Mouse (Mus musculus) limb, embryonic 10.5 days (tissue): Measurements from ENCODE around the gene Traf3ip1. TPM values are rescaled to one million over a fixed set of nuclear protein-coding genes. Genes with fewer than 3 reads are reported as not detected.
A peak's percentile ranks its signal among the peaks of the same experiment; 100 is the strongest.

Source experiments
- DNase-seq: peaks from one replicate; pipeline ENCODE4 v3.0.0-alpha.2; 2017; ENCODE audit warnings: low spot score
- H3K27ac ChIP-seq: fragments of 300-500 bp; sonication (generic); 2 replicates; pipeline ENCODE4 v1.5.1; 2016; ENCODE audit warnings: mild to moderate bottlenecking
- H3K27me3 ChIP-seq: fragments of 300-500 bp; sonication (generic); 2 replicates; pipeline ENCODE4 v1.6.1; 2016; ENCODE audit warnings: low read depth, mild to moderate bottlenecking; ENCODE audit not compliant: poor library complexity, severe bottlenecking
- H3K36me3 ChIP-seq: fragments of 300-500 bp; sonication (generic); 2 replicates; pipeline ENCODE4 v1.6.1; 2016; ENCODE audit warnings: mild to moderate bottlenecking, moderate library complexity
- H3K4me1 ChIP-seq: fragments of 300-500 bp; sonication (generic); 2 replicates; pipeline ENCODE4 v1.6.1; 2016
- H3K4me3 ChIP-seq: fragments of 300-500 bp; sonication (generic); 2 replicates; pipeline ENCODE4 v1.5.1; 2016; ENCODE audit warnings: mild to moderate bottlenecking, moderate library complexity
- H3K9me3 ChIP-seq: fragments of 300-500 bp; sonication (generic); replicated peaks from 2 replicates; pipeline ENCODE4 v1.6.1; 2016; ENCODE audit warnings: mild to moderate bottlenecking
- WGBS: fragments of 180-500 bp; shearing (Covaris S2); methylation state at CpG from one replicate; pipeline ENCODE4 v1.1.7; 2016; 5-methylcytosine and 5-hydroxymethylcytosine counted together
- polyA plus RNA-seq: library from polyadenylated mRNA; unstranded; fragments of >200 nt; fragmentation: Nextera tagmentation; extraction: Ambion mirVana; gene quantifications from 2 replicates; pipeline ENCODE4 v1.2.1, GENCODE M21; 2016

The Traf3ip1 gene
- polyA plus RNA-seq, 1 experiment from 2014 or later = 12.9 TPM

DNA sequence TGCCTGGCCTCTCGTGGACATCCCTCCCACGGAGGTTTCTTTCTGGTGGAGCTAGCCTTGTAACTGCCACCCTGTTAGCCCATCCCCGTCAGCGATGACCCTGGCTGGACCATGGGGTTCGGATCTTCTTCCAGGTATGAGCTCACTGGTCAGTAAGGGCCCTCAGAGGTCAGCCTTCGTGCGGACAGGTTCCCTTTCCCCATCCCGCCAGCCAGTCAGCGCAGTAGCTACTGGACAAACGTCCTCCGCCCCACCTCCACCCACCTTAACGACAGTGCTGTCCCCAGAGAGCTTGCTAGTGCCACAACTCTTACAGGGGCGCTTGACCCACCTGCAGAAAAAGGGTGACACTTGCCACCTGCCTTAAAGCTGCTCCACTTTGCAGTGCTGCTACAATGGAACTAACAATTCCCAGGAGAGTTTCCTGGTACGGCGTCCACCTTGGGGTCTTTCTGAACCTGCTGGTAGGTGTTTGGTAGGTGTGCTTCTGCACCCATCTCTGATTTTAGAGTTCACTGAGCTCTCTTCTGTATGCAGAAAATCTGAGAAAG lies 46.7 kb downstream of the Traf3ip1 start:
- Histone ChIP-seq H3K27ac (peak overlapping the region; percentile 79), H3K36me3 (peaks cover 11% of the 10 kb centered on the region), H3K4me3 (peak overlapping the region; percentile 90), H3K27me3 (peaks cover 41% of the 10 kb centered on the region), H3K9me3 (no peaks in the 10 kb centered on the region), H3K4me1 (peaks cover 20% of the 10 kb centered on the region)
- 16% methylated on average over 15 of the region's 15 CpGs for WGBS
- no peak for DNase-seq

DNA sequence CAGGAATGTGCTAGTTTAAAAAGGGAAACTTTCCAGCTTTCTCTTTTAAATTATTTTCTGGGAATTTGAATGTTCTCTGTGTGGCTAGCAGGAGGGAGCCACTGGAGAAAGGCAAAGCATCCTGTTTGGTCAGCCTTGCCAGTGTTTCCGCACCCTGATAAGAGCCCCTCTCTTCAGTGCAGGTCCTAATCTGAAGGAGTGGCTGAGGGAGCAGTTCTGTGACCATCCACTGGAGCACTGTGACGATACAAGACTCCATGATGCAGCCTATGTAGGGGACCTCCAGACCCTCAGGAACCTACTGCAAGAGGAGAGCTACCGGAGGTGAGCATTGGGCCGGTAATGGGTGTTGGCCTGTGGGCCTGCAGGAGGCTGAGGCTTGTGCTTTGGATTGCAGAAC lies 49.5 kb downstream of the Traf3ip1 start:
- no peaks in the 10 kb centered on the region for H3K9me3 ChIP-seq
- 85% methylated on average over 4 of the region's 4 CpGs for WGBS
- peaks cover 12% of the 10 kb centered on the region for H3K27me3 ChIP-seq
- H3K36me3 ChIP-seq = peaks cover 35% of the 10 kb centered on the region
- H3K4me3 ChIP-seq = no peak overlapping the region
- no peak for DNase-seq
- H3K27ac ChIP-seq = no peak overlapping the region
- H3K4me1 ChIP-seq = peaks cover 20% of the 10 kb centered on the region

DNA sequence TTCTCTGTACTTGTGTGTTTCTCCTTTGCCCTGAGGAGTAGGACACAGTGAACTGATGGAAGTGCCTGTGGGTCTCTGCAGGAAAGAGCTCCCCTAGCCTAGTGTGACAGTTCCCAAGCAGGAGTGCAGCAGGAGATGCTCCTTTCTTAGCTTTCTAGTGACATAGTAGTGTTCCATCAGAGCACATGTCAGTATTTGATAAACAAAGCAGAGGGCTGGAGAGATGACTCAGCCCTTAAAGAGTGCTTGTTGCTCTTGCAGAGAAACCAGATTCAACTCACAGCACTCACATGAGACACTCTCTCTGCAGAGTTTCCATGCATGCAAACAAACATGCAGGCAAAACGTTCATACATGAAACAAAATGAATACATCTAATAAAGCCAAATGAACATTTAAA lies 50.8 kb downstream of the Traf3ip1 start:
- Histone ChIP-seq H3K27me3 (no peaks in the 10 kb centered on the region; the same call in 1 of the 2 replicates), H3K4me1 (peaks cover 13% of the 10 kb centered on the region), H3K27ac (no peak overlapping the region), H3K9me3 (no peaks in the 10 kb centered on the region), H3K36me3 (peaks cover 39% of the 10 kb centered on the region), H3K4me3 (no peak overlapping the region)
- WGBS = 86% methylated on average over 1 of the region's 1 CpGs
- no peak for DNase-seq

DNA sequence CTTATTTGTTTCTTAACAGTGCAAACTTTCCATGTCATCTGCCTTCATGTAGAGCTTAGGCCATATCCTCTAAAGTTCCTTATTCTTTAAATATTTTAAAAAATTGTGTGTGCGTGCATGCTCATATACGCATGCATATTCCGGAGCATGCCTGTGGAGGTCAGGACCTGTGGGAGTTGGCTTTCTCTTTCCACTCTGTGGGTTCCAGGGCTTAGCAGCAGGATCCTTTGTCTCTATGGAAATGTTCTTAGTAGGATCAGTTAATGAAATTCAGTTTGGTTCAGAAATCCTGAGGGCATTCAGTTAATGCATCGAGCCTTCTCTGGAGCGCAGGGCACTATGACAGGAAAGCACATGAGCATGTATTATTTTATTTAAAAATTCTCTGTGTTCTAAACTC lies 53.1 kb downstream of the Traf3ip1 start:
- Histone ChIP-seq H3K4me1 (no peaks in the 10 kb centered on the region), H3K36me3 (peaks cover 47% of the 10 kb centered on the region), H3K9me3 (no peaks in the 10 kb centered on the region), H3K27ac (no peak overlapping the region), H3K27me3 (no peaks in the 10 kb centered on the region), H3K4me3 (no peak overlapping the region)
- WGBS = 96% methylated on average over 5 of the region's 5 CpGs
- no peak for DNase-seq

DNA sequence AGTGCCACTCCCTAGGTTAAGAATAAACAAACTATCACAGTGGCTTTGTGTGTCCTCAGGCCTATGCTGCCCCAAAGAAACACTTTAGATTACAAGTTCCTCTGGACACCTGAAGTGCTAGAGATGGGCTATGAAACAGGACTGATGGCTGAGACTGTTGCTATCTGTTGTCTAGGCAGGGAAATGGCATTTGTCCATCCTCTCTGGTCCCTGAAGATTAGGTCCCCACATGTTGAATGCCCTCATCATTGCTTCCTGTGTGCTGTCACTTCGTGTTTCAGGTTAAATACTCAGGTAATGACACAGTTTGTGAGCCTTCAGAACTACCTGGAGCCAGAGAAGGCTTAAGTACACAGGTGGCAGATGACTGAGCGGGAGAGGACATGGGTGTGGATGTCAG lies 54.6 kb downstream of the Traf3ip1 start:
- DNase-seq = no peak
- H3K9me3 ChIP-seq = no peaks in the 10 kb centered on the region
- WGBS = 80% methylated on average over 2 of the region's 2 CpGs
- no peak overlapping the region for H3K27ac ChIP-seq
- peaks cover 58% of the 10 kb centered on the region for H3K36me3 ChIP-seq
- no peaks in the 10 kb centered on the region for H3K27me3 ChIP-seq
- no peak overlapping the region for H3K4me3 ChIP-seq
- H3K4me1 ChIP-seq = no peaks in the 10 kb centered on the region

DNA sequence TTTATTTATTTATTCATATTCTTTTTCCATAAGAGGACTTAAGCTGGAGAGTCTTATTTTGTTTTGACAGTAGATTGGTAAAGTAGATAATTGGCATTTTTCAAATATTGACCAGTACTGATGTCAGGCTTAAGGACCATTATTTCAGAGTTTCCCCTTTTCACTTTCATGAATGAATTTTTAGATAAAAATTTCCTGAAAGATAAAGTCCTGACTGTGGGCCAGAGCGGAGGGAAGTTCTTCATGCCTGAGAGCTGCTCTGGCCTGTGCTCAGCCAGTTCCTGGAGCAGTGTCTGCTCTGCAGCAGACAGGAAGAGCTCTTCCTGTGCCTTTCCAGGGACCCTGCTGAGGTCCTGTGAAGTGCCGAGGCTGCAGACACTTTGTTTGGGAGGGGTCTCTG lies 62.7 kb downstream of the Traf3ip1 start:
- Histone ChIP-seq H3K36me3 (peaks cover 48% of the 10 kb centered on the region), H3K4me1 (no peaks in the 10 kb centered on the region), H3K4me3 (no peak overlapping the region), H3K9me3 (no peaks in the 10 kb centered on the region), H3K27ac (no peak overlapping the region), H3K27me3 (no peaks in the 10 kb centered on the region)
- DNase-seq = no peak
- WGBS = 71% methylated on average over 2 of the region's 2 CpGs

DNA sequence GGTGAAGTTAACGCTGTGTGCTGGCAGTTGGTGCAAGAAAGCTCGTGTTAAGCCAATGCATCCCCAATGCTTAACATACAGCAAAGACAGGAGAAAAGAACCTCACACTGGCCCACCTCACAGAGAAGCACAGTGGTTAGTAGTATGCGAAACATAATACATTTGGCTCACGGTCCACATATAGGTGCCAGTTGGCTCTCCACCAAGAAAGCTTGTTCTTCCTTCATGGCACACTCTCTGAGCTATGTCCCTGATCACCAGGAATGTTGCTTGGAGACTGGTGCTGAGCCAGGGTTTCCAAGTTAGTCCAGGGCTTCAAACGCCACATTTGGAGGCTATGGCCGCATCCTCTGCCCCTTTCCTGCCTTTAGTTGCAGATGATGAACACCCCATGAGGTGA lies 66.8 kb downstream of the Traf3ip1 start:
- Histone ChIP-seq H3K4me3 (no peak overlapping the region), H3K4me1 (peaks cover 14% of the 10 kb centered on the region), H3K27me3 (no peaks in the 10 kb centered on the region), H3K9me3 (no peaks in the 10 kb centered on the region), H3K36me3 (peaks cover 10% of the 10 kb centered on the region), H3K27ac (no peak overlapping the region)
- 88% methylated on average over 6 of the region's 6 CpGs for WGBS
- DNase-seq = no peak

DNA sequence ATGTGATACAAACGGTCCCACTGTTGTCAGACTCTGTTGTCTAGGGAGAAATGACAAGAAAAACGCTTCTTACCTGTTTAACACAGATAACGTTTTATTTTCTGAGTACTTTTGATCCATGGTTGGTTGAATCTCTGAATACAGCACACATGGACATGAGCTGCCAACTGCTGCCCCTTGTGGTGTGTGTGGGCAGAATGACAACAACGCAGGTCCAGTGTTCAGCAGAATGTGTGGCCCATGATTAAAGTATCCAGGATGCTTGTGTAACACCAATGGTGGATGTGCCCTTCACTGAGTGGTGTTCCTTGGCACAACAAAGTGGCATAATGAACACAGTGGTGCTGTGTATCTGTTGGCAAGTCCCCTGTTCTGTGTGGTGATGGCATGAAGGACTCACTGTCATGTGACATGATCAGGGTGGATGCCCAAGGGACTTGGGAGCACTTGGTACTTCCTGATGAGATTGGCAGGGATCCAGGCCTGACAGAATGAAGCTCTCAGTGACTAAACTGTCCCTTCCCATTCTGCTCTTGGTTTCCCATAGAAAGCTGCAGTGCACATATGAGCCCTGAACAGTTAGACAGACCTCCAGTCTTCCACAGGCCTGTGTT lies 68.6 kb downstream of the Traf3ip1 start:
- Histone ChIP-seq H3K27ac (no peak overlapping the region), H3K9me3 (no peaks in the 10 kb centered on the region), H3K27me3 (no peaks in the 10 kb centered on the region), H3K4me1 (peaks cover 14% of the 10 kb centered on the region), H3K4me3 (no peak overlapping the region), H3K36me3 (no peaks in the 10 kb centered on the region; the same call in 1 of the 2 replicates)
- no peak for DNase-seq
- 85% methylated on average over 4 of the region's 4 CpGs for WGBS

DNA sequence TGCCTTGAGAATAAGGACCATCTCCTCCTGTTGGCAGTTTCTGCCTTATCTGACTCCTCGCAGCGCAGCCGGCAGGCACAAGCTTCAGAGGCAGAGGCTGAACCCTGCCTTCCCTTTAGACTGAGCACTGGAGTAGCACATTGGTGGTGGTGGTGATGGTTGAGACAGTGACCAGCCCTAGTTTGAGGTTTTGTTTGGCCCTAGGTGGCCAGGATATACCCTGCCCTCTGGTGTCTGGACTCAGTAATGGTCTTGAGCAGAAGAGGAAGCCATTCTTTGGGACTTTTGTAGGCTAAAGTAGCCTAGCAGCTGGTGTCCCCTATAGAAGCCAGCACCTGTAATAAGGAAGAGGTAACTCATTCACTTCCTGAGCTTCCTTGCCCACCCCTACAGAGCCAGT lies 69.6 kb downstream of the Traf3ip1 start:
- no peaks in the 10 kb centered on the region for H3K27me3 ChIP-seq
- no peak overlapping the region for H3K4me3 ChIP-seq
- peaks cover 14% of the 10 kb centered on the region for H3K4me1 ChIP-seq
- H3K36me3 ChIP-seq = no peaks in the 10 kb centered on the region
- DNase-seq = no peak
- no peaks in the 10 kb centered on the region for H3K9me3 ChIP-seq
- H3K27ac ChIP-seq = no peak overlapping the region
- WGBS = 65% methylated on average over 3 of the region's 3 CpGs

DNA sequence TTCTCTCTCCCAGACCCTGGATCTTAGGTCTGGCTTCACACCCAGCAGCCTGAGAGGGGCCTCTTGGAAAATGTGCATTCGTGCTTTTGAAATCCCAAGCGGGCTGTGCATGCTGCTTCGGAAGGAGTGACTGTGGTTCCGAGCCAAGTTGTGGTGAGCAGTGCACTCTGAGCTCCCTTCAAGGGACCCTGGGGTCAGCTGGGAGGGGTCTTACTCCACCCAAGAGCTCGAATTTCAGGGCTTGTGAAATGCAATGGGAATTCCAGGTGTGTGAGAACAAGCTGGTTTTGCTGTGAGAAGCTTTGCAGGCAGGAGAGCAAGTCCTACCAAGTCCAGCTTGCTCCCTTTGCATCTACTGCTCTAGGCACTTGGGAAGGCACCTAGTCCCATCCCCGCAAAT lies 70.2 kb downstream of the Traf3ip1 start:
- Histone ChIP-seq H3K9me3 (no peaks in the 10 kb centered on the region), H3K4me3 (no peak overlapping the region), H3K36me3 (no peaks in the 10 kb centered on the region), H3K27ac (peak overlapping the region; percentile 53; the same call in 1 of the 2 replicates), H3K4me1 (peaks cover 14% of the 10 kb centered on the region), H3K27me3 (no peaks in the 10 kb centered on the region)
- no peak for DNase-seq
- WGBS = 67% methylated on average over 6 of the region's 6 CpGs

DNA sequence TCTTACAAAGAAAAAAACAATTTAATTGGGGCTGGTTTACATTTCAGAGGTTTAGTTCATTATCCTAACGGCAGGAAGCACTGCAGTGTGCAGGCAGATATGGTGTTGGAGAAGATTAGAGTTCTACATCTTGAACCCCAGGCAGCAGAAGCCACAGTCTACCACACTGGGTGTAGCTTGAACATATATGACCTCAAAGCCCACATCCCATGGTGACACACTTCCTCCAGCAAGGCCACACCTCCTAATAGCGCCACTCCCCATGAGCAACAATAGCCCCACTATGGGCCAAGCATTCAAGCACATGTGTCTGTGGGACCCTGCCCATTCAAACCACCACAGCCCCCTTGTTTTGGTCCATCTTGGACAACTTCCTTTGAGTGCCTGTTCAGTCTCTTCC lies 72.8 kb downstream of the Traf3ip1 start:
- Histone ChIP-seq H3K27ac (no peak overlapping the region), H3K9me3 (no peaks in the 10 kb centered on the region), H3K4me1 (peaks cover 30% of the 10 kb centered on the region), H3K27me3 (no peaks in the 10 kb centered on the region), H3K4me3 (no peak overlapping the region), H3K36me3 (no peaks in the 10 kb centered on the region)
- DNase-seq = no peak
- WGBS = 85% methylated on average over 2 of the region's 2 CpGs

DNA sequence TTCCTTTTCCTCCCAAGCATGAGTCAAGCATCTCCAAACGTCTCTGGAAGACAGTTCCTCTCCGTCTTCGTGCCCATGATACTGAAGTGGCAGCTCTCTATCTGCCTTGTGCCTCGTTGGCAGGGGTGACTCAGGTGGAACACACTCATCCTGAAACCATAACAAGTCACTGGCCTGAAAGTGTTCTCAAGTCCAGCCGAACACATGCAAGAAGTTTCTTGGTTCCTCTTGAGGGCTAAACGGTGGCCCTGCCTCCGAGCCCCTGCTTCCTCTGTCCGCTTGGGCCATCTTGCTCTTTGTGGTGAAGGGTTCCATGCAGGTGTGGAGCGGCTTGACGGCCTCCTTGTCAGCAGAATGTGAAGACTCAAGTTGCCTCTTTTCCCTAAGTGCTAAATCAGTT lies 78.0 kb downstream of the Traf3ip1 start:
- H3K27ac ChIP-seq = 0 out of 2 replicates have a peak overlapping the region, but pooled peaks have one; percentile 56
- H3K9me3 ChIP-seq = no peaks in the 10 kb centered on the region
- WGBS = 88% methylated on average over 10 of the region's 10 CpGs
- H3K4me1 ChIP-seq = peaks cover 15% of the 10 kb centered on the region; the same call in 1 of the 2 replicates
- H3K36me3 ChIP-seq = no peaks in the 10 kb centered on the region
- H3K4me3 ChIP-seq = no peak overlapping the region
- H3K27me3 ChIP-seq = no peaks in the 10 kb centered on the region
- DNase-seq = no peak

DNA sequence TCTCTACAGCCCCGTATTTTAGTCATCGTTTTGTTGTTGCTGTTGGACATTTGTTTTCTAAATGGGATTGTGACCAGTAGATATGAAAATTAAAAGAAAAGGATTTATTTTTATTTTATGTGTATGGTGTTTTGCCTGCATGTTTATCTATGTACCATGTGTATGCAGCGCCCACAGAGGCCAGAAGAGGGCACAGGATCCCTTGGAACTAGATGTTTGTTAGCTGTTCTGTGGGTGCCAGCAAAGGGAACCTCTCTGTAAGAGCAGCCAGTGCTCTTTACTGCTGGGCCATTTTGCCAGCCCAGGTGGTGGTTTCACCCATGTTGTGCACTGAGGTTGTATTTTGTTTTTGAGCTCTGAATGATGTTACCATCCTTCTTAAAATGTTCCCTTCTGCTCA lies 79.8 kb downstream of the Traf3ip1 start:
- WGBS = 63% methylated on average over 3 of the region's 3 CpGs
- Histone ChIP-seq H3K27me3 (no peaks in the 10 kb centered on the region), H3K36me3 (no peaks in the 10 kb centered on the region), H3K4me1 (peaks cover 26% of the 10 kb centered on the region), H3K27ac (no peak overlapping the region), H3K9me3 (no peaks in the 10 kb centered on the region), H3K4me3 (no peak overlapping the region)
- DNase-seq = peak; percentile 70
